Mouse (Mus musculus) layer of hippocampus, adult 8-10 months (tissue): ENCODE data around the gene Zic5. TPM values are rescaled to one million over a fixed set of nuclear protein-coding genes. Genes with fewer than 3 reads are reported as not detected.

Experiments used
- DNase-seq, 2 experiments: peaks; one replicate each; pipeline ENCODE4 v3.0.0; 2022; ENCODE audit warnings: low spot score in 2 of 2
- total RNA-seq, 4 experiments: library from RNA; stranded (reverse); gene quantifications; 2 replicates each; pipeline ENCODE4 v1.2.4; 2022

The Zic5 gene
- total RNA-seq = 1 to 10 TPM; 2.6 to 6.1 (median 4.2) TPM

- DNase-seq = peak in 1 of 2 experiments; percentile 39
These were observed at the start of gene Zic5 for GRCm38 (mm10) chr14:122464763-122465741. TSS of gene Zic5 (minus strand) at chr14:122465677.

- no peak for DNase-seq
These were observed 48.1 kb upstream of the Zic5 start for GRCm38 (mm10) chr14:122513511-122514036.

GRCm38 (mm10) chr14:122511519-122511918 lies 46.0 kb upstream of the Zic5 start:
- no peak for DNase-seq

GRCm38 (mm10) chr14:122509058-122509457 lies 43.6 kb upstream of the Zic5 start:
- no peak for DNase-seq

- DNase-seq = no peak
These were observed 26.5 kb upstream of the Zic5 start for GRCm38 (mm10) chr14:122492015-122492414.

- DNase-seq = no peak
These were observed 26.0 kb upstream of the Zic5 start for GRCm38 (mm10) chr14:122491521-122491920.

- no peak for DNase-seq
These were observed 25.2 kb upstream of the Zic5 start, which contains the start of gene Gm10837 for GRCm38 (mm10) chr14:122490441-122491328. TSS of gene Gm10837 (plus strand) at chr14:122490586.

GRCm38 (mm10) chr14:122489686-122490414 lies 24.4 kb upstream of the Zic5 start:
- no peak for DNase-seq

GRCm38 (mm10) chr14:122489041-122489440 lies 23.6 kb upstream of the Zic5 start:
- DNase-seq = no peak

GRCm38 (mm10) chr14:122487366-122487765 lies 21.9 kb upstream of the Zic5 start:
- DNase-seq = no peak

GRCm38 (mm10) chr14:122486611-122487010 lies 21.1 kb upstream of the Zic5 start:
- DNase-seq = no peak

- DNase-seq = no peak
These were observed 20.2 kb upstream of the Zic5 start for GRCm38 (mm10) chr14:122485635-122486181.

GRCm38 (mm10) chr14:122484844-122485551 lies 19.5 kb upstream of the Zic5 start:
- DNase-seq = no peak

GRCm38 (mm10) chr14:122484458-122484843 lies 19.0 kb upstream of the Zic5 start:
- DNase-seq = no peak

GRCm38 (mm10) chr14:122483556-122484421 lies 18.3 kb upstream of the Zic5 start:
- no peak for DNase-seq

- no peak for DNase-seq
These were observed 17.5 kb upstream of the Zic5 start for GRCm38 (mm10) chr14:122483024-122483385.

GRCm38 (mm10) chr14:122482081-122483023 lies 16.9 kb upstream of the Zic5 start:
- no peak for DNase-seq

- no peak for DNase-seq
These were observed 15.7 kb upstream of the Zic5 start for GRCm38 (mm10) chr14:122481181-122481580.
